Mouse (Mus musculus): Measurements from ENCODE around the gene Flt1. TPM values are rescaled to one million over a fixed set of nuclear protein-coding genes. Genes with fewer than 3 reads are reported as not detected.

Gene Flt1
- total and polyA plus RNA-seq, 2 experiments from 2014 or later: 10.0 to 17.7 TPM

DNA sequence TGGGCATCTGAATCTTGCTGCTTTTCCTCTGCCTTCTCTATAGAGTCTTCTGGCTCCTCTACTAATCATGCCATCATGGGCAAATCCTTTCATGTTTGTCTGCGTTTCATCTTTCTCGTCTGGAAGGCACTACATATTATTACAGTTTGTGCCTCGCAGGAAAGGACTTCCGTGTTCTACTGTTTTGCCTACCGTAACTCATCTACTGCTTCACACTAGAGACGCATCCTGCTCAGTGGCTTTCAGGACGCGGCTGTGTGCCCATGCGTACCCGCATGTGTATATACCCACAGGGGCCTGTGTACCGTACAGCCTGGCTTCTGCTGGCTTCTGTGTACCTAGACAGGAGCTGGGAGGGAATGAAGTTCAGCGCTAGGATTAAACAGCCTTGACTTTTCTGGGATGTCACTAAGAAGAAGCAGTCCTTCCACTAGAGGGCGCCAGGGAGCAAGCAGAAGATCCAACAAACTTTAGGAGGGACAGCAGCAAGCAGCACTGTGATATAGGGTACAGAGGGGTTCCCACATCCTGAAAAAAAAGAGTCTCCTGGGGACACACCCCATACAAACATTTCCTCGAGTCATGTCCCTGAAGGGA is 142.0 kb downstream of the Flt1 start:
- peak; percentile 77 for DNase-seq (ENCODE audit: low spot score)

GRCm38 (mm10) chr5:147580181-147580580 is 145.6 kb downstream of the Flt1 start:
- DNase-seq (ENCODE audit: low spot score) (no peak), ATAC-seq (no peak)
- Histone ChIP-seq H3K9ac (replicated peaks; ENCODE audit: low read length) (no peak overlapping the region), H3K36me3 (ENCODE audit: insufficient read depth, low read length) (no peaks in the 10 kb centered on the region), H3K27ac (no peak overlapping the region), H3K4me1 (ENCODE audit: insufficient read depth, low read length) (no peaks in the 10 kb centered on the region), H3K4me2 (ENCODE audit: low read depth, low read length) (no peak overlapping the region), H3K9me3 (ENCODE audit: low read length) (no peaks in the 10 kb centered on the region), H3K27me3 (ENCODE audit: insufficient read depth, low read length) (no peaks in the 10 kb centered on the region), H3K4me3 (ENCODE audit: low read length) (no peak overlapping the region)
- 85% methylated on average over 13 of the region's 13 CpGs for WGBS
- no peak for TF ChIP-seq CTCF (IDR thresholded peaks at IDR 0.05; ENCODE audit: low read depth)

More for the DNA sequence above, 142.0 kb downstream of the Flt1 start:
- WGBS: 50% methylated on average over 14 of the region's 14 CpGs
- ATAC-seq: peak; percentile 29; the same call in 1 of the 2 replicates
- no peaks in the 10 kb centered on the region for H3K27me3 ChIP-seq (ENCODE audit: insufficient read depth, low read length)
- no peaks in the 10 kb centered on the region for H3K36me3 ChIP-seq (ENCODE audit: insufficient read depth, low read length)
- H3K9me3 ChIP-seq (ENCODE audit: low read length): no peaks in the 10 kb centered on the region
- H3K4me1 ChIP-seq (ENCODE audit: insufficient read depth, low read length): no peaks in the 10 kb centered on the region
- peak; percentile 96 for TF ChIP-seq CTCF (IDR thresholded peaks at IDR 0.05; ENCODE audit: low read depth)
- no peak overlapping the region for H3K27ac ChIP-seq
- H3K4me2 ChIP-seq (ENCODE audit: low read depth, low read length): no peak overlapping the region
- no peak overlapping the region for H3K4me3 ChIP-seq (ENCODE audit: low read length)
- no peak overlapping the region for H3K9ac ChIP-seq (replicated peaks; ENCODE audit: low read length)

DNA sequence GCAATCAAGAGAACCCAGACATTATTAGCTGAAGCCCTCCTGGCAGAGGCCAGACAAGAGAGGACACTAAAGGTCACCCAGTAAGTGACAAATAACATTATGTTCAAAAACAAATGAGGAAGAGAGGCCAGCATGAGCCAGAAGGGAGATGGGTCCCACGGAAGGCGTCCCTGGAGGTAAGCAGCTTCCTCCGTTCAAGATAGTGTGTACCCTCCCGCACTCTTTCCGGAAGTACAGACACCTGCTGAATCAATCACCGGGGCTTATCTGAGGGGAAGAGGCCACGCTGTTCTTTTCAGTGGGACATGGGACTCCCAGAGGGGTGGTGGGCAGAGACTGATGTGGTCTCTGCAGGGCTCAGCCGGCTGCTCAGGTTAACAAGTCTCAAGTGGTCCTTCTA is 146.1 kb downstream of the Flt1 start:
- ATAC-seq (no peak), DNase-seq (ENCODE audit: low spot score) (no peak)
- H3K4me1 ChIP-seq (ENCODE audit: insufficient read depth, low read length): no peaks in the 10 kb centered on the region
- WGBS: 92% methylated on average over 8 of the region's 8 CpGs
- no peaks in the 10 kb centered on the region for H3K9me3 ChIP-seq (ENCODE audit: low read length)
- no peak overlapping the region for H3K27ac ChIP-seq
- H3K36me3 ChIP-seq (ENCODE audit: insufficient read depth, low read length): no peaks in the 10 kb centered on the region
- no peak overlapping the region for H3K9ac ChIP-seq (replicated peaks; ENCODE audit: low read length)
- no peak for TF ChIP-seq CTCF (IDR thresholded peaks at IDR 0.05; ENCODE audit: low read depth)
- H3K4me2 ChIP-seq (ENCODE audit: low read depth, low read length): no peak overlapping the region
- H3K4me3 ChIP-seq (ENCODE audit: low read length): no peak overlapping the region
- H3K27me3 ChIP-seq (ENCODE audit: insufficient read depth, low read length): no peaks in the 10 kb centered on the region

GRCm38 (mm10) chr5:147579148-147579547 is 146.7 kb downstream of the Flt1 start:
- Histone ChIP-seq H3K9ac (replicated peaks; ENCODE audit: low read length) (no peak overlapping the region), H3K9me3 (ENCODE audit: low read length) (no peaks in the 10 kb centered on the region), H3K4me1 (ENCODE audit: insufficient read depth, low read length) (no peaks in the 10 kb centered on the region), H3K27me3 (ENCODE audit: insufficient read depth, low read length) (no peaks in the 10 kb centered on the region), H3K4me2 (ENCODE audit: low read depth, low read length) (no peak overlapping the region), H3K36me3 (ENCODE audit: insufficient read depth, low read length) (no peaks in the 10 kb centered on the region), H3K4me3 (ENCODE audit: low read length) (no peak overlapping the region), H3K27ac (no peak overlapping the region)
- DNase-seq (ENCODE audit: low spot score) (no peak), ATAC-seq (no peak)
- peak; percentile 28; the same call in 1 of the 2 replicates for TF ChIP-seq CTCF (IDR thresholded peaks at IDR 0.05; ENCODE audit: low read depth)
- 91% methylated on average over 7 of the region's 7 CpGs for WGBS

DNA sequence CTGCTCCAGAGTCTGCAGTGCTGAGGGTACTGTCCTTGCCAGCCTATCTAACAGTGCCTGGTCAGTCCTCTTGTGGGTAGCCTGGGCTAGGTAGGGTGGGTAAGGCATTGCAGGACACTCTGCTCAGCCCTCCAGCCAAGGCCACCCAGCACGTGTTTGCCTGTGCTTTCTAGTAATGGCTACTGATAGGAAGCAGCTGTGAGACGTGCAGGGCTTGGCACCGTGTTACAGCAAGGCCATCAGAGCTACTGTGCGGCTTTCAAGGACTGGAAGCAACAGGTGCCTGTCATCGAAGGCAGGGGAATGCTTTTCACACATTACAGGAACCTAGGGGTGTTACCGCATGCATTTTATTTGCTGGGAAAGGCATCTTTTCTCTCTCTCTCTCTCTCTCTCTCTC is 148.8 kb downstream of the Flt1 start:
- no peak for TF ChIP-seq CTCF (IDR thresholded peaks at IDR 0.05; ENCODE audit: low read depth)
- Histone ChIP-seq H3K4me3 (ENCODE audit: low read length) (no peak overlapping the region), H3K27ac (no peak overlapping the region), H3K4me2 (ENCODE audit: low read depth, low read length) (no peak overlapping the region), H3K9me3 (ENCODE audit: low read length) (no peaks in the 10 kb centered on the region), H3K27me3 (ENCODE audit: insufficient read depth, low read length) (no peaks in the 10 kb centered on the region), H3K4me1 (ENCODE audit: insufficient read depth, low read length) (no peaks in the 10 kb centered on the region), H3K36me3 (ENCODE audit: insufficient read depth, low read length) (no peaks in the 10 kb centered on the region), H3K9ac (replicated peaks; ENCODE audit: low read length) (no peak overlapping the region)
- no peak for ATAC-seq
- WGBS: 79% methylated on average over 6 of the region's 6 CpGs
- no peak for DNase-seq (ENCODE audit: low spot score)

GRCm38 (mm10) chr5:147574517-147574916 is 151.3 kb downstream of the Flt1 start:
- no peak for ATAC-seq
- H3K27ac ChIP-seq: no peak overlapping the region
- no peaks in the 10 kb centered on the region for H3K27me3 ChIP-seq (ENCODE audit: insufficient read depth, low read length)
- DNase-seq (ENCODE audit: low spot score): no peak
- no peak overlapping the region for H3K4me3 ChIP-seq (ENCODE audit: low read length)
- no peak for TF ChIP-seq CTCF (IDR thresholded peaks at IDR 0.05; ENCODE audit: low read depth)
- H3K36me3 ChIP-seq (ENCODE audit: insufficient read depth, low read length): no peaks in the 10 kb centered on the region
- H3K9ac ChIP-seq (replicated peaks; ENCODE audit: low read length): no peak overlapping the region
- no peak overlapping the region for H3K4me2 ChIP-seq (ENCODE audit: low read depth, low read length)
- H3K9me3 ChIP-seq (ENCODE audit: low read length): no peaks in the 10 kb centered on the region
- H3K4me1 ChIP-seq (ENCODE audit: insufficient read depth, low read length): no peaks in the 10 kb centered on the region
- WGBS: 66% methylated on average over 8 of the region's 8 CpGs

- no peak overlapping the region for H3K27ac ChIP-seq
- H3K9ac ChIP-seq (replicated peaks; ENCODE audit: low read length): no peak overlapping the region
- WGBS: 93% methylated on average over 1 of the region's 1 CpGs
- H3K27me3 ChIP-seq (ENCODE audit: insufficient read depth, low read length): no peaks in the 10 kb centered on the region
- H3K4me2 ChIP-seq (ENCODE audit: low read depth, low read length): no peak overlapping the region
- TF ChIP-seq CTCF (IDR thresholded peaks at IDR 0.05; ENCODE audit: low read depth): no peak
- no peaks in the 10 kb centered on the region for H3K36me3 ChIP-seq (ENCODE audit: insufficient read depth, low read length)
- no peak for ATAC-seq
- no peaks in the 10 kb centered on the region for H3K4me1 ChIP-seq (ENCODE audit: insufficient read depth, low read length)
- H3K9me3 ChIP-seq (ENCODE audit: low read length): no peaks in the 10 kb centered on the region
- no peak for DNase-seq (ENCODE audit: low spot score)
- H3K4me3 ChIP-seq (ENCODE audit: low read length): no peak overlapping the region
These were observed 152.3 kb downstream of the Flt1 start for GRCm38 (mm10) chr5:147573555-147573954.

Data from hindbrain, postnatal 0 days (tissue).